Mouse (Mus musculus) myocyte (in vitro differentiated cells): Measurements from ENCODE around the gene Gm17631. TPM values are rescaled to one million over a fixed set of nuclear protein-coding genes. Genes with fewer than 3 reads are reported as not detected.
"Not testable (repeated sequence)": the region's sequence is repeated elsewhere in the genome, so short reads cannot be mapped to it uniquely, and the experiment has no call there.

Source experiments
- H3K27me3 ChIP-seq: one replicate; pipeline ENCODE4 v1.6.1; 2011; ENCODE audit not compliant: control insufficient read depth, insufficient read depth, insufficient read length
- H3K36me3 ChIP-seq: one replicate; pipeline ENCODE4 v1.6.1; 2011; ENCODE audit not compliant: control insufficient read depth, insufficient read depth
- H3K4me2 ChIP-seq: one replicate; pipeline ENCODE4 v1.6.1; 2011; ENCODE audit warnings: low read depth, control low read depth
- H3K4me3 ChIP-seq: one replicate; pipeline ENCODE4 v1.5.1; 2011; ENCODE audit warnings: mild to moderate bottlenecking, control low read depth, moderate library complexity
- H3K79me2 ChIP-seq: one replicate; pipeline ENCODE4 v1.6.1; 2011; ENCODE audit not compliant: control insufficient read depth, insufficient read depth
- H3ac ChIP-seq: one replicate; pipeline ENCODE4 v1.6.1; 2011; ENCODE audit not compliant: control insufficient read depth, insufficient read length
- CEBPB ChIP-seq: IDR thresholded peaks from 2 replicates; pipeline ENCODE4 v1.6.1; 2011; ENCODE audit warnings: mild to moderate bottlenecking, moderate library complexity; ENCODE audit not compliant: poor library complexity, insufficient read depth, severe bottlenecking
- E2F4 ChIP-seq: IDR thresholded peaks from one replicate; pipeline ENCODE4 v1.6.1; 2011; ENCODE audit warnings: mild to moderate bottlenecking, control low read depth, moderate library complexity; ENCODE audit not compliant: insufficient read depth
- MAX ChIP-seq: IDR thresholded peaks from one replicate; pipeline ENCODE4 v1.6.1; 2011; ENCODE audit warnings: low read depth, mild to moderate bottlenecking, control low read depth
- MYOD1 ChIP-seq, 3 experiments: IDR thresholded peaks; one replicate each; pipeline ENCODE4 v1.6.1; 2011; ENCODE audit warnings: control low read depth in 2 of 3, low read depth in 2 of 3, mild to moderate bottlenecking in 2 of 3, moderate library complexity in 1 of 3; ENCODE audit not compliant: insufficient read length in 2 of 3, control insufficient read depth in 1 of 3
- MYOG ChIP-seq, 3 experiments: IDR thresholded peaks; one replicate each; pipeline ENCODE4 v1.6.1; 2011; ENCODE audit warnings: control low read depth in 2 of 3, low read depth in 2 of 3, mild to moderate bottlenecking in 2 of 3; ENCODE audit not compliant: insufficient read length in 2 of 3, control insufficient read depth in 1 of 3, insufficient read depth in 1 of 3
- POLR2A ChIP-seq: IDR thresholded peaks from one replicate; pipeline ENCODE4 v1.6.1; 2011; ENCODE audit warnings: low read depth, mild to moderate bottlenecking, control low read depth, moderate library complexity; ENCODE audit not compliant: insufficient read length
- POLR2AphosphoS2 ChIP-seq: IDR thresholded peaks from one replicate; pipeline ENCODE4 v1.6.1; 2011; ENCODE audit warnings: low read depth, control low read depth; ENCODE audit not compliant: insufficient read length
- REST ChIP-seq: IDR thresholded peaks from one replicate; pipeline ENCODE4 v1.6.1; 2011; ENCODE audit warnings: mild to moderate bottlenecking, control low read depth, moderate library complexity; ENCODE audit not compliant: insufficient read depth, insufficient read length
- SRF ChIP-seq: IDR thresholded peaks from one replicate; pipeline ENCODE4 v1.6.1; 2011; ENCODE audit warnings: low read depth; ENCODE audit not compliant: control insufficient read depth, insufficient read length
- TCF12 ChIP-seq: IDR thresholded peaks from one replicate; pipeline ENCODE4 v1.6.1; 2011; ENCODE audit warnings: mild to moderate bottlenecking, control low read depth; ENCODE audit not compliant: poor library complexity, insufficient read depth, severe bottlenecking
- TCF3 ChIP-seq: IDR thresholded peaks from one replicate; pipeline ENCODE4 v1.6.1; 2011; ENCODE audit warnings: low read depth, control low read depth; ENCODE audit not compliant: insufficient read length
- USF1 ChIP-seq: IDR thresholded peaks from one replicate; pipeline ENCODE4 v1.6.1; 2011; ENCODE audit warnings: low read depth, mild to moderate bottlenecking, control low read depth, moderate library complexity
- polyA plus RNA-seq: library from polyadenylated mRNA; unstranded; fragments of >200 nt; fragmentation: generic; extraction: Trizol; gene quantifications from one replicate; pipeline ENCODE4 v1.2.1, GENCODE M21; 2012; ENCODE audit warnings: missing spikeins

The Gm17631 gene
- not detected for polyA plus RNA-seq

- not testable (repeated sequence) for H3ac ChIP-seq, H3K27me3 ChIP-seq, H3K79me2 ChIP-seq, H3K36me3 ChIP-seq, H3K4me2 ChIP-seq, H3K4me3 ChIP-seq
These were observed at the start of gene Gm17631 for GRCm38 (mm10) chr6:129862349-129862748. TSS of gene Gm17631 (plus strand) at chr6:129862649.

- Histone ChIP-seq H3K27me3 (no peaks in the 10 kb centered on the region), H3K4me2 (no peak overlapping the region), H3K36me3 (no peaks in the 10 kb centered on the region), H3ac (no peak overlapping the region), H3K79me2 (no peaks in the 10 kb centered on the region), H3K4me3 (no peak overlapping the region)
- TF ChIP-seq POLR2AphosphoS2 (no peak), MYOG (IDR thresholded peaks at IDR 0.05; ENCODE audit: control insufficient read depth in 1 of 3, insufficient read depth in 1 of 3, insufficient read length in 2 of 3, low read depth in 2 of 3) (no peak), CEBPB (no peak), POLR2A (no peak), MYOD1 (IDR thresholded peaks at IDR 0.05; ENCODE audit: control insufficient read depth in 1 of 3, insufficient read length in 2 of 3, low read depth in 2 of 3) (no peak), USF1 (no peak), TCF3 (no peak), E2F4 (no peak), MAX (no peak), SRF (no peak), REST (no peak), TCF12 (no peak)
These were observed 44.7 kb upstream of the Gm17631 start for GRCm38 (mm10) chr6:129817731-129818130.

- H3K27me3 ChIP-seq: no peaks in the 10 kb centered on the region
- H3ac ChIP-seq: no peak overlapping the region
- no peaks in the 10 kb centered on the region for H3K36me3 ChIP-seq
- TF ChIP-seq SRF (no peak), E2F4 (no peak), USF1 (no peak), POLR2A (no peak), CEBPB (no peak), TCF3 (no peak), MYOD1 (IDR thresholded peaks at IDR 0.05; ENCODE audit: control insufficient read depth in 1 of 3, insufficient read length in 2 of 3, low read depth in 2 of 3) (no peak), MYOG (IDR thresholded peaks at IDR 0.05; ENCODE audit: control insufficient read depth in 1 of 3, insufficient read depth in 1 of 3, insufficient read length in 2 of 3, low read depth in 2 of 3) (no peak), REST (no peak), POLR2AphosphoS2 (no peak), TCF12 (no peak), MAX (no peak)
- H3K79me2 ChIP-seq: no peaks in the 10 kb centered on the region
- H3K4me2 ChIP-seq: peak overlapping the region; percentile 8
- no peak overlapping the region for H3K4me3 ChIP-seq
These were observed 38.4 kb upstream of the Gm17631 start for GRCm38 (mm10) chr6:129824004-129824403.

GRCm38 (mm10) chr6:129825559-129825958, 36.9 kb upstream of the Gm17631 start:
- no peak overlapping the region for H3K4me3 ChIP-seq
- H3K27me3 ChIP-seq: no peaks in the 10 kb centered on the region
- TF ChIP-seq MAX: no peak
- TF ChIP-seq POLR2AphosphoS2: no peak
- TF ChIP-seq E2F4: no peak
- TF ChIP-seq REST: no peak
- no peak for TF ChIP-seq CEBPB
- no peak for TF ChIP-seq MYOG (IDR thresholded peaks at IDR 0.05; ENCODE audit: control insufficient read depth in 1 of 3, insufficient read depth in 1 of 3, insufficient read length in 2 of 3, low read depth in 2 of 3)
- TF ChIP-seq TCF3: no peak
- no peak for TF ChIP-seq USF1
- TF ChIP-seq POLR2A: no peak
- TF ChIP-seq SRF: no peak
- no peak for TF ChIP-seq MYOD1 (IDR thresholded peaks at IDR 0.05; ENCODE audit: control insufficient read depth in 1 of 3, insufficient read length in 2 of 3, low read depth in 2 of 3)
- no peak for TF ChIP-seq TCF12
- no peaks in the 10 kb centered on the region for H3K36me3 ChIP-seq
- no peak overlapping the region for H3K4me2 ChIP-seq
- H3K79me2 ChIP-seq: no peaks in the 10 kb centered on the region
- no peak overlapping the region for H3ac ChIP-seq

GRCm38 (mm10) chr6:129876549-129876948, 14.1 kb downstream of the Gm17631 start, which contains the start of gene Klra17:
TSS of gene Klra17 (minus strand) at chr6:129876672.
- no peaks in the 10 kb centered on the region for H3K79me2 ChIP-seq
- H3K36me3 ChIP-seq: no peaks in the 10 kb centered on the region
- H3K4me3 ChIP-seq: no peak within 1 kb of the TSS
- TF ChIP-seq USF1 (no peak), E2F4 (no peak), REST (no peak), TCF12 (no peak), MYOG (IDR thresholded peaks at IDR 0.05; ENCODE audit: control insufficient read depth in 1 of 3, insufficient read depth in 1 of 3, insufficient read length in 2 of 3, low read depth in 2 of 3) (no peak), POLR2A (no peak), POLR2AphosphoS2 (no peak), SRF (no peak), MYOD1 (IDR thresholded peaks at IDR 0.05; ENCODE audit: control insufficient read depth in 1 of 3, insufficient read length in 2 of 3, low read depth in 2 of 3) (no peak)
- no peaks in the 10 kb centered on the region for H3K27me3 ChIP-seq
- no peak within 1 kb of the TSS for H3K4me2 ChIP-seq
- H3ac ChIP-seq: no peak within 1 kb of the TSS
